Mouse (Mus musculus): ENCODE measurements at regions not wholly inside any gene's neighbourhood (a gene's known extent, or its start where the extent isn't known, plus 50 kb on each side); places are given as distances from the start of the nearest gene placed in this dataset.

- no peak for DNase-seq (ENCODE audit: low spot score)
Observed at GRCm38 (mm10) chr5:27963765-27964164, 107.4 kb upstream of the Insig1 start.

GRCm38 (mm10) chr5:27995186-27995585, 76.0 kb upstream of the Insig1 start:
- peak; percentile 57 for DNase-seq (ENCODE audit: low spot score)

GRCm38 (mm10) chr5:27997751-27998150, 73.4 kb upstream of the Insig1 start:
- DNase-seq (ENCODE audit: low spot score), result no peak

- no peak for DNase-seq (ENCODE audit: low spot score)
Observed at GRCm38 (mm10) chr5:28002922-28003321, 68.2 kb upstream of the Insig1 start.

GRCm38 (mm10) chr5:28003756-28004486, 67.2 kb upstream of the Insig1 start:
- no peak for DNase-seq (ENCODE audit: low spot score)

GRCm38 (mm10) chr5:28004487-28004827, 66.7 kb upstream of the Insig1 start:
- DNase-seq (ENCODE audit: low spot score), result no peak

GRCm38 (mm10) chr5:28009386-28009785, 61.8 kb upstream of the Insig1 start:
- no peak for DNase-seq (ENCODE audit: low spot score)

GRCm38 (mm10) chr5:28009871-28010270, 61.3 kb upstream of the Insig1 start:
- no peak for DNase-seq (ENCODE audit: low spot score)

- no peak for DNase-seq (ENCODE audit: low spot score)
Observed at GRCm38 (mm10) chr5:28010529-28010928, 60.6 kb upstream of the Insig1 start.

GRCm38 (mm10) chr5:28012496-28012895, 58.7 kb upstream of the Insig1 start:
- no peak for DNase-seq (ENCODE audit: low spot score)

- DNase-seq (ENCODE audit: low spot score), result no peak
Observed at GRCm38 (mm10) chr5:28013619-28014273, 57.4 kb upstream of the Insig1 start.

- no peak for DNase-seq (ENCODE audit: low spot score)
Observed at GRCm38 (mm10) chr5:28019864-28020263, 51.3 kb upstream of the Insig1 start.
